Mouse (Mus musculus) C2C12 (cell line): ENCODE results near the gene Tusc2. TPM values are rescaled to one million over a fixed set of nuclear protein-coding genes. Genes with fewer than 3 reads are reported as not detected.
A peak's percentile ranks its signal among the peaks of the same experiment; 100 is the strongest.

Experiments used
- H3K27me3 ChIP-seq: one replicate; pipeline ENCODE4 v1.6.1; 2011; ENCODE audit not compliant: control insufficient read depth, insufficient read depth, insufficient read length
- H3K36me3 ChIP-seq: one replicate; pipeline ENCODE4 v1.6.1; 2011; ENCODE audit not compliant: control insufficient read depth, insufficient read depth
- H3K4me3 ChIP-seq: one replicate; pipeline ENCODE4 v1.5.1; 2011; ENCODE audit warnings: mild to moderate bottlenecking, control low read depth; ENCODE audit not compliant: poor library complexity, insufficient read depth, severe bottlenecking
- H3K79me2 ChIP-seq: one replicate; pipeline ENCODE4 v1.6.1; 2011; ENCODE audit not compliant: control insufficient read depth, insufficient read depth
- H3K79me3 ChIP-seq: one replicate; pipeline ENCODE4 v1.6.1; 2011; ENCODE audit warnings: low read depth, control low read depth
- H3ac ChIP-seq: one replicate; pipeline ENCODE3; 2011; ENCODE audit warnings: low read depth; ENCODE audit not compliant: control insufficient read depth, insufficient read length
- CEBPB ChIP-seq: IDR thresholded peaks from one replicate; pipeline ENCODE4 v1.6.1; 2011; ENCODE audit warnings: low read depth, mild to moderate bottlenecking, control low read depth, moderate library complexity
- CTCF ChIP-seq: IDR thresholded peaks from one replicate; pipeline ENCODE4 v1.5.1; 2011; ENCODE audit not compliant: control insufficient read depth, insufficient read depth, insufficient read length
- FOSL1 ChIP-seq: IDR thresholded peaks from one replicate; pipeline ENCODE4 v1.8.0; 2011; ENCODE audit warnings: mild to moderate bottlenecking, low read length; ENCODE audit not compliant: poor library complexity, insufficient read depth, severe bottlenecking
- MAX ChIP-seq: IDR thresholded peaks from one replicate; pipeline ENCODE4 v1.6.1; 2011; ENCODE audit warnings: mild to moderate bottlenecking, control low read depth
- MYOD1 ChIP-seq: IDR thresholded peaks from one replicate; pipeline ENCODE4 v1.6.1; 2011; ENCODE audit warnings: low read depth; ENCODE audit not compliant: control insufficient read depth, insufficient read length
- MYOG ChIP-seq: IDR thresholded peaks from one replicate; pipeline ENCODE4 v1.6.1; 2011; ENCODE audit not compliant: control insufficient read depth, insufficient read length; ENCODE audit errors: extremely low read depth
- USF1 ChIP-seq: IDR thresholded peaks from one replicate; pipeline ENCODE4 v1.6.1; 2011; ENCODE audit warnings: low read depth, mild to moderate bottlenecking, control low read depth, moderate library complexity
- polyA plus RNA-seq: library from polyadenylated mRNA; unstranded; fragments of >200 nt; fragmentation: generic; extraction: Trizol; gene quantifications from one replicate; pipeline ENCODE4 v1.2.1, GENCODE M21; 2012; ENCODE audit warnings: missing spikeins

Gene Tusc2
- polyA plus RNA-seq, 1 experiment = 15.9 TPM

GRCm38 (mm10) chr9:107547957-107548356 lies 15.1 kb upstream of the Tusc2 start:
- H3K79me3 ChIP-seq = peaks cover 6% of the 10 kb centered on the region
- no peaks in the 10 kb centered on the region for H3K36me3 ChIP-seq
- H3ac ChIP-seq = no peak overlapping the region
- peaks cover 15% of the 10 kb centered on the region for H3K79me2 ChIP-seq
- H3K27me3 ChIP-seq = no peaks in the 10 kb centered on the region
- no peak overlapping the region for H3K4me3 ChIP-seq
- TF ChIP-seq USF1 (no peak), FOSL1 (no peak), CEBPB (no peak), MYOG (no peak), MAX (no peak), MYOD1 (no peak), CTCF (no peak)

- TF ChIP-seq CEBPB (no peak), CTCF (no peak), FOSL1 (no peak), MAX (no peak), MYOD1 (no peak), USF1 (no peak), MYOG (no peak)
- H3ac ChIP-seq = no peak overlapping the region
- peaks cover 23% of the 10 kb centered on the region for H3K79me2 ChIP-seq
- H3K27me3 ChIP-seq = no peaks in the 10 kb centered on the region
- no peak overlapping the region for H3K4me3 ChIP-seq
- peaks cover 11% of the 10 kb centered on the region for H3K79me3 ChIP-seq
- H3K36me3 ChIP-seq = no peaks in the 10 kb centered on the region
Observed at GRCm38 (mm10) chr9:107548820-107549219, 14.2 kb upstream of the Tusc2 start.

- peaks cover 26% of the 10 kb centered on the region for H3K79me2 ChIP-seq
- H3K4me3 ChIP-seq = no peak overlapping the region
- no peaks in the 10 kb centered on the region for H3K27me3 ChIP-seq
- no peak overlapping the region for H3ac ChIP-seq
- H3K79me3 ChIP-seq = peaks cover 11% of the 10 kb centered on the region
- TF ChIP-seq CTCF = no peak
- TF ChIP-seq USF1 = no peak
- no peak for TF ChIP-seq CEBPB
- no peak for TF ChIP-seq MAX
- no peak for TF ChIP-seq MYOG
- TF ChIP-seq FOSL1 = no peak
- TF ChIP-seq MYOD1 = no peak
- no peaks in the 10 kb centered on the region for H3K36me3 ChIP-seq
Observed at GRCm38 (mm10) chr9:107549297-107550074, 13.6 kb upstream of the Tusc2 start.

GRCm38 (mm10) chr9:107550491-107551116 lies 12.5 kb upstream of the Tusc2 start:
- Histone ChIP-seq H3K79me2 (peaks cover 36% of the 10 kb centered on the region), H3K36me3 (no peaks in the 10 kb centered on the region), H3ac (no peak overlapping the region), H3K27me3 (no peaks in the 10 kb centered on the region), H3K4me3 (peak overlapping the region; percentile 45), H3K79me3 (peaks cover 14% of the 10 kb centered on the region)
- TF ChIP-seq MYOG (no peak), MYOD1 (no peak), FOSL1 (no peak), MAX (no peak), CTCF (no peak), USF1 (no peak), CEBPB (no peak)

GRCm38 (mm10) chr9:107551117-107551889 lies 11.8 kb upstream of the Tusc2 start, which contains the start of gene Rassf1:
TSS of gene Rassf1 (plus strand) at chr9:107551555.
- Histone ChIP-seq H3K79me3 (peaks cover 21% of the 10 kb centered on the region), H3K36me3 (peaks cover under 1% of the 10 kb centered on the region), H3ac (peak within 1 kb of the TSS; percentile 84), H3K79me2 (peaks cover 43% of the 10 kb centered on the region), H3K27me3 (no peaks in the 10 kb centered on the region), H3K4me3 (peak within 1 kb of the TSS; percentile 45)
- peak; percentile 14 for TF ChIP-seq USF1
- no peak for TF ChIP-seq MYOG
